Mouse (Mus musculus) urinary bladder, adult 18-20 months (tissue): ENCODE results near the gene Fgfr2.
"Not testable (repeated sequence)": the region's sequence is repeated elsewhere in the genome, so short reads cannot be mapped to it uniquely, and the experiment has no call there.

ENCODE experiments used
- DNase-seq, 2 experiments: peaks; one replicate each; pipeline ENCODE4 v3.0.0; 2022; ENCODE audit warnings: low spot score in 2 of 2, mixed read lengths in 2 of 2

Fgfr2 gene

DNA sequence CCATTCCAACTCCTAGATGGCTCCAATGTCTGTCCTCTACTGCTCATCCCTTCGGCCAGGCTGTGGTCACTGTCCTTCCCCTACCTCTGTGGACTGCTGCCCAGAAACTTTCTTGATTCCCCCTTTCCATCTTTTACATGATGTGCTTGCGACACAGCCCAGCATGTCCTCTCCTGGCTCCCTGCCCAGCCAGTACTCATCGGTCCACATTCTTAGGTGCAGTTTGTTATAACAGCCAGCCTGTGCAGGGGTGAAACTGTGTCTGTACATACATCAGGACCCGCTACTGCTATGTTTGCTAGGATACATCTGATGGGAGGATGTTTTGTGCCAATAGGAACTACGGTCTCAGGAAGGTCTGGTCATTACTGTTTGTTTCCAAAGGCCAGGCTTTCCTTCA is 2949.2 kb downstream of the Fgfr2 start:
- peak in 1 of 2 experiments; percentile 16 for DNase-seq

DNA sequence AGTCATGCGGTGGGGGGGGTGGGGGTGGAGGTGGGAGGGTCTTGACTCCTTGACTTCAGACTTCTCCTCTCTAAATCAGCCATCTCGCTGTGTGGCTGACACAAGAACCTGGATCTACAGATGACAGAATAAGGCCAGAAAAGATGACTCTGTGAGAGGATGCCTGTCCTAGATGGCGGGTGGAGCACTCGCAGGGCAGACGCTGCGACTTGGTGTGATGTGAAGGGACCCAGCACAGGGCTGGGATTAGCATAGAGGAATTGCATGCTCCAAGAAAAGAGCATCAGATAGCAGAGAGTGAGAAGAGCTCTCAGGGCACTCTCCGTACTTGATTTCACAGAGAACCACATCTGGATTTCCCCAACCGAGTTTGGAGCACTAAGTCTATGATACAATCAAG is 2953.0 kb downstream of the Fgfr2 start:
- no peak for DNase-seq

DNA sequence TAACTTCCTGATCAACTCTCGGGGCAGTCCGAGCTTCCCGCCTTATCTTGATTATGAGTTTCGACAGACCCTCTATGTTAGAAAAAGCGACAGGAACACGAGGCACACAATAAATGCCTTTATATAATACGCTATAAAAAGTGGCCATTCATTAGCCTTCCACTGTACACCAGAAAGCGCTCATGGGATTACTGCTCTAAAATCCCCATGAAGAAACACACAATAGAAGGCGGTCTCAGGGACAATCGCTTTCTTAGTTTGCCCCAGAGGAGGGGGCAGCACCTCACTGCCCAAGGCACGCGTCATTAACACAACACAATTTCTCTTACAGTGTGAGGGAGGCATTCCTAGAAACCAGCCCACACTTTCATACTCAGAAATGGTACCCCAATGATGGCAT is 2954.9 kb downstream of the Fgfr2 start:
- DNase-seq: no peak

DNA sequence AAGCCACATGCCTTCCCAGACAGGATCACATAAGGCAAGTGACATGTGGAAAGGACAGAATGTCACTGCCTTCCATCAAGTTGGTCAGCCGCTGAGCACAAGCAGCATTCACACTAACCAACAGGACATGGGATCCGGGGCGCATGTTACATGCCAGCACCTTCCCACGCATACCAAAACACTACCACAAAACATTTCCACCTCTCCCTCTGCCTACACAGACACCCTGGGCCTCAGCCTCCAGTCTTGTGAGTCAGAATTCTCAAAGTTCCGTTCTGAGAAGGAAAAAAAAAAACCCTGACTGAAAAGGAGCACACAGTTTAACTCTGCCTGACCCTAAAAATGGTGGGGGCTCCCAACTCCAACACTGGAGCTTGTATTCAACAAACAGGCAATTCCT is 2955.9 kb downstream of the Fgfr2 start:
- DNase-seq: no peak

DNA sequence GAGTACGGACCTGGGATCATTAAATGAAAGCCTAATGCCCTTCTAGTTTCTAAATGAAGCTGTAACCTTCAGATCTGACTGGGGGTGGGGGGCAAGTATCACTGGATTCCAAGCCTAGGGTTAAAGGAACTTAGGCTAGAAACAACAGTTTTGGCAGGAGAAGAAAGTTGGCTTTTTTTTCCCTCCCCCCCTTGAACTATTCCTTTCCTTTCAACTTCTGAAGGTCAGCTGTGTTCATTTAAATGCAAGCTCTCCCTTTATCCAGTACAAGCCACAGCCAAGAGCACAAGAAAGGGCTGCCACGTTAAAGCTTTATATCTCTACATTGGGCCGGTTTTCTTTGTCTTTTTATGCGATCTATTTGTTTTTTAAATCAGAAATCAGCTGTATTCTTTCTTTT is 2957.0 kb downstream of the Fgfr2 start:
- DNase-seq: no peak

DNA sequence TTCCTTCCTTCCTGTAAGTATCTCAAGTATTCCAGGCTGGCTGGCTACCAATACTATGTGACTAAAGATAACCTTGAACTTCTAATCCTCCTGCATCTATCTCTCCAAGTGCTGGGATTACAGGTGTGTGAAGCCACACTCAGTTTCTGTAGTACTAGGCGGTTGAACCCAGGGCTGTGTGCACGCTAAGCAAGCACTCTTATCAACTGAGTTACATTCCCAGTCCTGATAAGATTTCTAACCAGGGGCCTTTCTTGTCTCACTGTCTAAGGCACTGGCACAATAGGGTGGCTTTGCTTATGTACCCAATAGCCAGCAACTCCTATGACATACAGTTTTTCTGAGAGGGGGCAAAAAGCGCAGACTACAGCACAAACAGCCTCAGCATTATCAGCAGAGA is 2957.7 kb downstream of the Fgfr2 start:
- DNase-seq: no peak

DNA sequence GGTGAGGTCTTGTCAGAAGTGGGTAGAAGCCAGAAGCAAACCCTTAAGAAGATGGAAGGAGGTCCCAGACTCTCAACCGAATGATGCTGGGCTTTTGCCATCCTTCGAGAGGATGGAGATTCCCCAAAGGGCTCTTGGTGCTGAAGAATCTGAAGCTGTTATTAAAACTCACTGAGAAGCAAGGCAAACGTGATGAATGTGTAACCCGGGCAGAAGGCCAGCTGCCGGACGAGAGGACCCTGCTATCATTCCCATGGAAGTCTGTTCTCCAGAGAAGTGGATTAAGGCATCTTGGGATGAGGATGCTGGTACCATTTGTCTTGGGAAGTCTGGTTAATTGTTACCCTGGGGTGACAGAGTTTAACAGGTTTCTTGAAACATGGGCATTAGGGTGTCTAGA is 2960.4 kb downstream of the Fgfr2 start:
- DNase-seq: no peak

DNA sequence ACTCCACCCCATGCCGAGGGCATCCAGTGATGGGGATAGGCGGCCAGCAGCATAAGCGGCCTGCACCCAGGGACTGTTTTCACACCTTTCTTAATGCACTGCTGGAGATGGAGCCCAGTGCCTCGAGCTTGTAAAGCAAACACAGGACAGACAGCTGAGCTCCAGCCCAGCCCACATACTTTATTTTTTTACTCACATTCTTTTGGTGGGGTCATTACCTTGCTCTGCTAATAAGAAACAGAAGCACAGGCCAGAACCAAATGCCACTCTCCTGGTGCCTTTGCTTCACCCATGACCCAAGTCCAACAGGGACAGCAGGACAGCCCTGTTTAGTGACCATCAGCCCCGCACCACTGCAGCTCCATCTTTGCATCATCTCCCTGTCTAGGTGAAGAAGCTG is 2961.6 kb downstream of the Fgfr2 start:
- DNase-seq: no peak

DNA sequence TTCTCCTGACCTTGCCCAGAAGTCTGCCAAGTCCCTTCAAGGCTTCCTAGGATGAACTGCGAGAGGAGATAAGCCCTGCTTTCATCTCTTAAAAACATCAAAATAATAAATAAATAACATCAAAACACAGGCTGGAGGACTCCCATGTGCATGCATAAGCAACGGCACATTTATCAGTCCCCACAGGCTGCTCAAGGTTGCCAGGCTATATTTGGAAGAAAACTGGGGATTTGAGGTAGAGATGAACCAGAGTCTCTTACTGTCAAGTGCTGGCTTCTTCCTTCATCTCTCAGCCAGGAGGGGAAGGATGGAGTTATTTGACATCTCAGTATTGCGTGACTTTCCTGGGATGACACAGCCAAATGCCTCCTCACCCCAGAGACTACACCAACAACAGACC is 2964.3 kb downstream of the Fgfr2 start:
- DNase-seq: no peak

DNA sequence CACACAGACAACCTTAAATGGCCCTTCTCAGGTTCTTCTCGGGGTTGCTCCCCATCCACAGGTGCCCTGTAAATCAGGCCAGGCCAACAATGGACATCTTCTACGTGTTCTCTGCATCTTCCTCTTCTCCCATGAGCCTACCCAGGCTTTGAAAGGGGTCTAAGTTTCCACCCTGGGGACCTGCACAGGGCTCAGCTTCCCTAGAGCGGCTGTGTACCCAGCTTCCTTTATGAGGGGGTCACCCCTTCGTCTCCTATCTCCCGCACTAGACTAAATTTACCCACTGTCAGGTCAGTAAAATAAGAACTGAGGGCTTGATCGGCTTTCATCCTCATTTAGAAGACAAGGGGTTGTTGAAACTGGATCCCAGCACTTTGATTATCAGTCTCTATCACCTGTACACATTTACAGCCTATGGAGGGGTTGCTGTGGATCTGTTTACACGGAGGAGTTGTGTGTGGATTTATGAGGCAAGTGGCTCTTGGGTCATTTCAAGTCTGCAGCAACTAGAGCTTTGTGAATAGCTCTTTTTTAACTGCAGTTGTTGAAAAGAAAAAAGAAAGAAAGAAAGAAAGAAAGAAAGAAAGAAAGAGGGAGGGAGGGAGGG is 2969.7 kb downstream of the Fgfr2 start:
- no peak for DNase-seq

DNA sequence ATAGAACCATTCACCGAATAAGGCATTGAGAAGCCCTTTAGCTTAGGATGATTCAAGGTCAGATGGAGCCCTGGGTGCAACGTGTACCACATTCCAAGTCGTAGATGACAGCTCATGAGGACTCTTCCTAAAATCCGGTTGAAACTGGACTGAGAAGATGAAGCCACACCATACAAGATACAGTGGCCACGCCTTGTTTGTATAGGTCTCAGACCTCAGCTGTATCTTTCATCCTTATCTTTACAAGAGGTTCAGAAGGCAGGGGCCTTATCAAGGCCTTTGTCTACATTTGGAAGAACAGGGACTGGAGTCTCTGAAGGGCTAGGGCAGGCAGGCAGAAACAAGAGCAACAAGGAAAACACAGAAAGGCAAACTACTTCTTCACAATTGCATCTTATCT is 2974.2 kb downstream of the Fgfr2 start:
- DNase-seq: no peak

DNA sequence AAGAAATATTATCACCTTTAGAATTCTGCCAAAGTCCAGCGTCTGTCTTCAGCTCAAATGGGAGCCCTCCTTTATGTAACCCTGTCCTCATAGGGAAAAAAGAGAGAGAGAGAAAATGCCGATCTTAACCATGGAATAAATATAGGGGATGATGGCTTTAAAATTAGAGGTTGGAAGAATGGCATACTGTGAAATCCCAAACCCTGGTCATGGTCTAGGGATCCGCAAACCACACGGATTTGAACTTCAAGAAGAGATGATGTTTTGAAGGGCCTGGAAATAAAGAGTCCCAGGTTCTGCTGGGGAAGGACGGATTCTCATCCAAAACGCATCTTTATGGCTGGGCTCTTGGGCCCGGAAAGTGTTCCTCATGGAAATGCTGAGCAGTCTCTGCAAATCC is 2975.9 kb downstream of the Fgfr2 start:
- DNase-seq: no peak

DNA sequence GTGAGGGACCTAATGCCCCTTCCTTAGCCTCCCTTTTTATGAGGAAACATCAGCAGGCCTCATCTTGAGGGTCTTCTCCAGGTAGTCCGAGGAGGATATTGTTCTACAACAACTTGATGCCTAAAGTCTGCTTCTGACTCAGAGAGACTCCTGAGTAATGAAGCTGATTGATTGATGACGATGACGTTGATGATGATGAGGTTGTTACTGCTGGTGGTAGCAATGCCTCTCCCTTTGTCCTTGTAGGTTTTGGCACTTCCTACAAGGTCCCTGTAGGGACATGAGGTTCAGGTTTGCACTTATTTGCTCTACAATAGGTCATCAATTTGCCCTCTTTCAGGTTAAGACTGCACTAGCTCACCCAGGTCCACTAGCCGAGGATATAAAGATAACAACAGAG is 2977.9 kb downstream of the Fgfr2 start:
- DNase-seq: no peak

DNA sequence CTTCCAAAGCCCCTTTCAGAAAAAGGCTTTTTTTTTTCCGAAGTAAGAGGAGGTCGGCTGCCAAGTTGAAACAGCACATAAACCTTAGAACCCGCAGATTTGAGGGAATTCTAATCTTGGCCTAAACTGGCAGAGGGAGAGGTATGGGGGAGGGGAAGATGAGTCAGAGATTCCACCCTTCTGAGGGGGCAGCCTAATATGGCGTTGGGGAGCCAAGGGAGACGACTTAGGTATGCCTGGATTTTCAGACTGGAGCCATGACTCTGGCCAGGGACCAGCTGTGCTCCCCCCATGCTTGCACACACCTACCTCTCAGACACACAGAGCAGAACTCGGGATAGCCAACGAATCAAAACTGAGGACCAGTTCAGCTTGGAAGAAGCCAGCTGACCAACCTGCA is 2979.8 kb downstream of the Fgfr2 start:
- peak in 1 of 2 experiments; percentile 6 for DNase-seq

DNA sequence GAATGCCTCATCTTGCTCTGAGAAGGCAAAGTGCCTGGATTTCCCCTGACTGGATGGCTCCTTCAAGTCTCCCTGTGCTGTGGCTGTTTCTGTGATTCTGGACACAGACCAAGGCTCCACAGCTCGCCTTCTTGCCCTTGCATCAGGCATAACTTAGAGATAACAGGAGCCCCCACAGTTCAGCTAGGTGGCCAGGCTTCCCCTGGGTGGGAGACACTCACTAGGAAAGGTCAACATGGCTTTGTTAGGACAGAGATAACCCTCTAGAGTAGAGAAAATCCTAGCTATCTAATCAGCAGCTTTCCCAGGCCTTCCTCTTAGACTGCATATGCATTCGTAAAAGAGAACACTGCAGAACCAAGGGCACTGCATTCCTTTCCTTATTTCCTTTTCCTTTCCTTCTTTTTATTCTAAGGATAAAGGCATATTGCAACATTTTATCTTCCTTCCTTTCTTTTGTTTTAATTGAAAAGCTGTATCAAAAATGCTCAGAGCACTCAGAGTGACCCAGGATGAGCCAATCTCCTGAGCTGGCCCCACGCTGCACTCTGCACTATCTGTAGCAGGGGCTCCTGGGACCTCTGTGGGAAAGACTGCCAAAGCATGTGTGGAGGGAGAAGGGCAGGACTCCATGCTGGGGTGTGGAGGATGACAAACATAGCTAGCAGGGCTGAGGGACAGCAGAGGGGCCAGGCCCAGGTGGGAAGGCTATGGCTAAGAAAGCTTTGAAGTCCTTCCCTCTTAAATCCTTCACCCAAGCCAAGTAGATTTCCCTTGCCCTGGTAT is 2981.9 kb downstream of the Fgfr2 start:
- DNase-seq: no peak

DNA sequence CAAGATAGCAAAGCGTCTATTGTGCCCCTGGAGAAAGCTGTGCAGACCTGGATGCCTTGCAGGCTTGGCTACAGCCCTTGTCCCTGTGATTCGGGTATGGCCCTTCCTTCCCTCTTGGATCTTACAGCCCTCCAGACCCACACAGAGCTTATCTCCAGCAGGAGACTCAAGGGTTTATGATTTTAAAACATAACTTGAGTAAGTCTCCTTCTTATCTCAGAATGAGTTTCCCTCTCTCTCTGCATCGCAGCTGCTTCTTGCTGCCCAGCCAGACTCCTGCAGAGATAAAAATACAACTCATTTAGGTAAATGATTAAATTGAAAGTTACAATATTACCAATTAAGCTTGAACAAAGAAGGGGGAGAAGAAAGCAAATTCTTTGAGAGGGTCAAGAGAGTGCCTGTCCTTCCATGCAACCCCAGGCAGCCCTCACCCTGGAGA is 2988.2 kb downstream of the Fgfr2 start:
- DNase-seq: no peak

DNA sequence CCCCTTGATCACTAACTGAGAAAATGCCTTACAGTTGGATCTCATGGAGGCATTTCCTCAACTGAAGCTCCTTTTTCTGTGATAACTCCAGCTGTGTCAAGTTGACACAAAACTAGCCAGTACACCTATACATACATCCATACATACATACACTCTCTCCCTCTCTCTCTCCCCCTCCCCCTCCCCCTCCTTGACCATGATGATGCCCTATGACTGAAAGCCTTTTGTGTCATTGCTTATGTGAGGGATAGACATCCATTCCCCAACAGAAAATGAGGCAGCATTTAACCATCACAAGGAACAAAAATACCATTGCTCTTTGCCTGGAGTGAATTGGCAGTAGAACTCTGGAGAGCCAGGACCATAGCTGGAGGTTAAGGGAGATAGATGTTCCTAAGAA is 2988.7 kb downstream of the Fgfr2 start:
- DNase-seq: not testable (repeated sequence)

DNA sequence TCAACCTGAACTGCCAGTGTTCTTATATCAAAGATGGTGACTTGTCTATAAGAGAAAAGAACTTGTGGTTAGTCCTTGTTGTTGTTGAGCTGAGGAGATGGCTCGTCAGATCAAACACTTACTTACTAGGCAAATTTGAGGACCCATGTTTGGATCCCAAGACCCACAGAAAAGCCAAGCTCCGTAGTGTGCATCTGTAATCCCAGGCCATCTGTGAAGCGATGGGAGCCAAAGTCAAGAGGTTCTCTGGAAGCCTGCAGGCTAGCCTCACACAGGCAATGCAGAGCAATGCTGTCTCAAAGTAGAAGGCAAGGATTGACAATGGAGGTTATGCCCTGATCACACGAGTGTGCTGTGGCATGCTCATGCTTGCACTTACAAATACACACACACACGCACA is 2992.9 kb downstream of the Fgfr2 start:
- no peak for DNase-seq

DNA sequence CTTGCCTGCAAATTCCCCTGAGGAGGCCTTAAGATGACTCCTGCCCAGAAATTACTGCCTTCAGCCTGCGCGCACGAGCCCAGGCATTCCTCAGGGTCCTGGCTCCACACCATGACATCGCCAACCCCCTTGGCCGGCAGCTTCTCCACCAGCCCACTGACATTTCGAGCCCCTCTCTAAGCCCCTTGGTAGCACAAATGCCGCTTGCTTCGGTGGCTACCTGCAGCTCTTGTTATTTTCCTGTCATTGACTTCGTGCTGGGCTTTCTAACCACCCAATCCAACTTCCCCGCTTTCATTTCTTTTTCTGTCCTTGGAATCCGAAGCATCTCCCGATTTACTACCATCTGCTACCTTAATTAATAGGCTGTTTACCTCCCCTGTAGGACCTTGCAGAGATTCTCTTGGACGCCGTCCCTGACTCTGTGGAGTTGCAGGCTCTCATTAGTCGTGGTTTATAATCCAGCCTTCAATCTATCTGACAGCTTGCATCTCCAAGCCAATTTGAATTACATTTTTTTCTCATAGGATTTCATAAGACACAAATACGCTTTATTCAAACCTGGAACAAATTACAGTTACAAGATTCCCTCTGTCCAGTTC is 2993.7 kb downstream of the Fgfr2 start:
- no peak for DNase-seq

DNA sequence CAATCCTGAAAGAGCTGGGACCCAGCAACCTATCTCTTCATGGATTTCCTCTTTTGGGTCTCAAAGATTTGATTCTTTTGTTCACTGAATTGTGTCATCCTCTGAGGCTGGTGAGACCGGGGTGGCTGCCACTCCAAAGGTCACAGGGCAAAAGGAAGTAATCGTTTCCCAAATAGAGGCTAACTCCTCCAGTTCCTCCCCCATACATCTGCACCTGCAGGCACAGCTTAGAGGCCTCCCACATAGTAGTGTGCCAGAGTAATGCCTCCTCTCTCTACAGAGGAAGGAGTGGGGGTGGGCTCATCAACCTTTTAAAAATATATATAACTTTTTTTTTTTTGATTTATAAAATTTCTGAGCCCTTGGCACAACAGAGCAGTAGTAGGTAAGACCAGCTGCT is 3001.6 kb downstream of the Fgfr2 start:
- no peak for DNase-seq

DNA sequence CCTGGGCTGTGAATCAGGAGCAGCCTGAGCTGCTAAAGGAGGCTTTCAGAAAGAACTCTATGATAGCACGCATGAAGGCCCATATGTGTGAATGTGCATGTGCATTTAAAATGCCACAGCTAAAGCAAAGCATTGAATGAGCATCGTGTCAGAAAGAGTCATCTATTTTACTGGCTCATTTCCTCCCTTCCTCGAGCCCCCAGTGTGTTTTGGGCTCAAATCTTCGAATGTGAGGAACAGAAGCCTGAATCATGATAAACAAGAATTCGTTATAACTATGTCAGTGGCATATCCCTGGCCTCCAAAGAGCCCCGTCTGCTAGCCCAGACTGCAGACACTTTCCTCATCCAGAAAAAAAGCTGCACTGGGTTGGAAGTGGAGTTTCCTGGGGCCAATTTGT is 3003.7 kb downstream of the Fgfr2 start:
- DNase-seq: no peak

DNA sequence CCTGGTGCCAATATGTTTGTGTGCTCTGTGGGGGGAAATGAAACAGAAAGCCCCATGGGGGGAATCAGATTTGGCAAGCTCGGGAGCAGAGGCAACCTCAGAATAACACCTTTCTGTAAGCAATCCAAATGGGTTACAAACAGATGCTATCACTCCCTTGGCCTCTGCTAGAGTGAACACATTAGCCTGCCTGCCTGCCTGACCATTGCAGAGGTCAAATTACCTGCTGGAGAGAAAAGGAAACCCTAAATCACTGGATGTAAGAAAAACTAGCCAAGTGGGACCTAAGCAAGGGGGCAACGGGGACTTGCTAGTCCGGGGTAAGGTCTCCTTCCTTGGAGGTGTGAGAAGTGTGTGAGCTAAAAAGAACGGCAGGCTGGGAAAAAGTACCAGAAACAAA is 3004.4 kb downstream of the Fgfr2 start:
- DNase-seq: no peak

DNA sequence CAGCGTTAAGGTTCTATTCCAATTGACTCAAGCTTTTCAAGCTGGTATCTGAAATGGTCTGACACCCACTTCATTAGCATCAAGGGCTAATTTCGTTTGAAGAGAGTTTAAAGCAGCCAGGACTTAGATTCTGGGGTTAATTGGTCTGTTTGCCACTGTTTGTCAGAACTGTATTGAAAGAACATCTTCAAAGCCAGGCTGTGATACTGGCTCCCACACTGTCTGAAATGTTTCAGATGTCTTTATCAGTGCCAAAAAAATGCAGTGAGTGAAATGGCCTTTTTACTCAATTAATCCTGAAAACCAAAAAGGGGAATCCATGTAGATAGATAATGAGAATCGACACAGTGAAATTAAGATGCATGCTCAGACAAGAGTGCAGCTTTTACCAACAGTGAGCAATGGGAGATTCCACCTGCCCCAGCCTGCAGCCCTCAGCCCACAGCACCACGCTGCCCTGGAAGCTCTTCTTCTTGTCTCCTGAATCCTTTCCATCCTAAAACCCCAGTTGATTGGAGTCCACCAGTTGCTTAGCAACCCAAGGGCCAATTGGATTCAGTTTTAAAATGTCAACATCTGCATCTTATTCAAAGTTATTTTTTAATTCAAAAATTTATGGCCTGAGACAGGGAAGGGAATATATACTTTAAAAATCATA is 3005.6 kb downstream of the Fgfr2 start:
- DNase-seq: no peak
